Comparison of ENCODE assay signal across 8 mouse cellular contexts in genomic region chr9:45370616-45371336, GRCm38 (mm10). TPM values are rescaled to one million over a fixed set of nuclear protein-coding genes. Genes with fewer than 3 reads are reported as not detected.
DNase-seq lines count a peak whose midpoint lies in the region; ATAC-seq and TF ChIP-seq lines count a peak whose summit lies in the region.

No protein-coding gene starts in this region.

- no peak for TF ChIP-seq EP300 in heart, postnatal 0 days (IDR thresholded peaks at IDR 0.05; ENCODE audit: low read depth)

- no peaks in the 10 kb centered on the region for H3K9me3 ChIP-seq in heart, embryonic 15.5 days (replicated peaks)
- H3K9me3 ChIP-seq in heart, postnatal 0 days (replicated peaks; ENCODE audit: control insufficient read depth, low read length) = no peaks in the 10 kb centered on the region
- H3K9me3 ChIP-seq in midbrain, embryonic 10.5 days (replicated peaks) = no peaks in the 10 kb centered on the region

- peak overlapping the region; percentile 95 for H3K4me2 ChIP-seq in heart, embryonic 15.5 days
- H3K4me2 ChIP-seq in heart, postnatal 0 days (ENCODE audit: low read depth, low read length) = peak overlapping the region; percentile 94

- peak overlapping the region; percentile 58 for H3K4me3 ChIP-seq in heart, embryonic 15.5 days
- H3K4me3 ChIP-seq in heart, postnatal 0 days (ENCODE audit: low read depth, low read length) = peak overlapping the region; percentile 60
- peak overlapping the region; percentile 78 for H3K4me3 ChIP-seq in midbrain, embryonic 10.5 days

- intact Hi-C loops in heart, postnatal 10 days (cut with DNase I) = no loop called here
- intact Hi-C loops in left cerebral cortex, postnatal 14 days (cut with DNase I) = no loop called here

- 10% methylated on average over 25 of the region's 25 CpGs for WGBS in heart, embryonic 15.5 days
- 15% methylated on average over 25 of the region's 25 CpGs for WGBS in heart, postnatal 0 days
- WGBS in midbrain, embryonic 10.5 days = 3% methylated on average over 25 of the region's 25 CpGs

- TF ChIP-seq CTCF in brain, embryonic 14.5 days (IDR thresholded peaks at IDR 0.05; ENCODE audit: borderline replicate concordance, extremely low read depth, insufficient read depth, insufficient read length) = no peak
- TF ChIP-seq CTCF in heart, postnatal 0 days (IDR thresholded peaks at IDR 0.05; ENCODE audit: low read depth) = no peak

- 0 out of 2 replicates have a peak, but pooled peaks have one; percentile 14 for TF ChIP-seq POLR2A in brain, embryonic 14.5 days (IDR thresholded peaks at IDR 0.05; ENCODE audit: borderline replicate concordance, extremely low read depth, insufficient read depth, insufficient read length, poor library complexity, severe bottlenecking)

- peaks cover 17% of the 10 kb centered on the region; the same call in 1 of the 2 replicates for H3K27me3 ChIP-seq in heart, embryonic 15.5 days
- peaks cover 18% of the 10 kb centered on the region; the same call in 1 of the 2 replicates for H3K27me3 ChIP-seq in heart, postnatal 0 days (ENCODE audit: control insufficient read depth, insufficient read depth, low read length)
- peaks cover 22% of the 10 kb centered on the region for H3K27me3 ChIP-seq in midbrain, embryonic 10.5 days (ENCODE audit: low read depth, poor library complexity, severe bottlenecking)

- no peak for ATAC-seq in heart, embryonic 15.5 days (replicated peaks; ENCODE audit: insufficient number of reproducible peaks, insufficient read depth, low FRiP score, low read depth)
- no peak for ATAC-seq in heart, postnatal 0 days (ENCODE audit: insufficient read depth, low read depth)

- no peaks in the 10 kb centered on the region for H3K36me3 ChIP-seq in heart, embryonic 15.5 days
- H3K36me3 ChIP-seq in heart, postnatal 0 days (replicated peaks; ENCODE audit: control insufficient read depth, insufficient read depth, low read length) = no peaks in the 10 kb centered on the region
- peaks cover 32% of the 10 kb centered on the region for H3K36me3 ChIP-seq in midbrain, embryonic 10.5 days

- no peak for DNase-seq in heart, postnatal 10 days
- DNase-seq in brain, embryonic 14.5 days (ENCODE audit: low read depth) = no peak
- DNase-seq in heart, postnatal 0 days (ENCODE audit: low spot score) = no peak
- no peak for DNase-seq in midbrain, embryonic 10.5 days (ENCODE audit: low spot score)
- DNase-seq in left cerebral cortex, postnatal 14 days (ENCODE audit: low spot score in 2 of 2) = no peak
- no peak for DNase-seq in adrenal gland, postnatal 25 days
- no peak for DNase-seq in thymus, postnatal 4 days

- H3K4me1 ChIP-seq in heart, embryonic 15.5 days (replicated peaks) = peaks cover 27% of the 10 kb centered on the region
- H3K4me1 ChIP-seq in heart, postnatal 0 days (ENCODE audit: control insufficient read depth, insufficient read depth) = peaks cover 18% of the 10 kb centered on the region
- peaks cover 46% of the 10 kb centered on the region for H3K4me1 ChIP-seq in midbrain, embryonic 10.5 days

- H3K27ac ChIP-seq in heart, embryonic 15.5 days = no peak overlapping the region
- no peak overlapping the region for H3K27ac ChIP-seq in heart, postnatal 0 days (ENCODE audit: low read depth)
- peak overlapping the region; percentile 92 for H3K27ac ChIP-seq in midbrain, embryonic 10.5 days (replicated peaks)

- H3K9ac ChIP-seq in heart, embryonic 15.5 days = peak overlapping the region; percentile 56
- peak overlapping the region; percentile 46 for H3K9ac ChIP-seq in heart, postnatal 0 days (replicated peaks; ENCODE audit: low read depth, low read length)

RNA-seq across cellular contexts. Expression of gene Fxyd6, which starts 0.8 kb away (rescaled TPM):
- polyA plus RNA-seq in heart, embryonic 15.5 days (2015; fragmentation: Nextera tagmentation; extraction: Ambion mirVana) = 37.6 and 47.9 TPM in 2 replicates
- 10 to 100 TPM; 25.5 to 31.0 TPM for total RNA-seq in heart, postnatal 10 days (2021)
- 374 and 382 TPM in 2 replicates for polyA plus RNA-seq in brain, embryonic 14.5 days (2012; rRNA removed)
- 18.1 and 23.7 TPM in 2 replicates for total RNA-seq in heart, postnatal 0 days (2014; rRNA removed; ENCODE audit: low replicate concordance)
- 26.6 and 29.4 TPM in 2 replicates for polyA plus RNA-seq in heart, postnatal 0 days (2015; fragmentation: Nextera tagmentation; extraction: Ambion mirVana)
- 164 and 189 TPM in 2 replicates for polyA plus RNA-seq in midbrain, embryonic 10.5 days (2016; fragmentation: Nextera tagmentation; extraction: Ambion mirVana)
- 100 to 1,000 TPM; 158 to 184 TPM for total RNA-seq in left cerebral cortex, postnatal 14 days (2021)
- 153 and 178 TPM in 2 replicates for total RNA-seq in adrenal gland, postnatal 25 days (2021)

RNA-seq across cellular contexts. Expression of gene Fxyd2, which starts 28.7 kb away (rescaled TPM):
- polyA plus RNA-seq in heart, embryonic 15.5 days (2015; fragmentation: Nextera tagmentation; extraction: Ambion mirVana) = 1.5 and 1.9 TPM in 2 replicates
- under 1 TPM; 0.60 to 0.92 TPM for total RNA-seq in heart, postnatal 10 days (2021)
- polyA plus RNA-seq in brain, embryonic 14.5 days (2012; rRNA removed) = 7.7 and 8.4 TPM in 2 replicates
- total RNA-seq in heart, postnatal 0 days (2014; rRNA removed; ENCODE audit: low replicate concordance) = not detected in 2 replicates
- polyA plus RNA-seq in heart, postnatal 0 days (2015; fragmentation: Nextera tagmentation; extraction: Ambion mirVana) = 0.70 and 0.71 TPM in 2 replicates
- 0.83 and 1.8 TPM in 2 replicates for polyA plus RNA-seq in midbrain, embryonic 10.5 days (2016; fragmentation: Nextera tagmentation; extraction: Ambion mirVana)
- 1 to 10 TPM; 6.6 to 7.5 TPM for total RNA-seq in left cerebral cortex, postnatal 14 days (2021)
- total RNA-seq in adrenal gland, postnatal 25 days (2021) = 2.9 and 3.4 TPM in 2 replicates

RNA-seq across cellular contexts. Expression of gene Tmprss13, which starts 51.9 kb away (rescaled TPM):
- polyA plus RNA-seq in heart, embryonic 15.5 days (2015; fragmentation: Nextera tagmentation; extraction: Ambion mirVana) = 0.09 and 0.30 TPM in 2 replicates
- total RNA-seq in heart, postnatal 10 days (2021) = 1 to 10 TPM in 1 of 2 experiments, under 1 TPM in 1; 0.50 to 1.3 TPM
- polyA plus RNA-seq in brain, embryonic 14.5 days (2012; rRNA removed) = 0.08 and 0.10 TPM in 2 replicates
- 0.15 TPM in 1 of 2 replicates, not detected in the other for total RNA-seq in heart, postnatal 0 days (2014; rRNA removed; ENCODE audit: low replicate concordance)
- 0.16 and 0.23 TPM in 2 replicates for polyA plus RNA-seq in heart, postnatal 0 days (2015; fragmentation: Nextera tagmentation; extraction: Ambion mirVana)
- polyA plus RNA-seq in midbrain, embryonic 10.5 days (2016; fragmentation: Nextera tagmentation; extraction: Ambion mirVana) = 0.05 TPM in 1 of 2 replicates, not detected in the other
- total RNA-seq in left cerebral cortex, postnatal 14 days (2021) = not detected
- total RNA-seq in adrenal gland, postnatal 25 days (2021) = 0.12 TPM in 1 of 2 replicates, not detected in the other

RNA-seq across cellular contexts. Expression of gene Dscaml1, which starts 55.7 kb away (rescaled TPM):
- polyA plus RNA-seq in heart, embryonic 15.5 days (2015; fragmentation: Nextera tagmentation; extraction: Ambion mirVana) = 0.23 and 0.29 TPM in 2 replicates
- total RNA-seq in heart, postnatal 10 days (2021) = not detected
- polyA plus RNA-seq in brain, embryonic 14.5 days (2012; rRNA removed) = 34.3 and 36.8 TPM in 2 replicates
- total RNA-seq in heart, postnatal 0 days (2014; rRNA removed; ENCODE audit: low replicate concordance) = 0.84 TPM in 1 of 2 replicates, not detected in the other
- 0.04 and 0.07 TPM in 2 replicates for polyA plus RNA-seq in heart, postnatal 0 days (2015; fragmentation: Nextera tagmentation; extraction: Ambion mirVana)
- polyA plus RNA-seq in midbrain, embryonic 10.5 days (2016; fragmentation: Nextera tagmentation; extraction: Ambion mirVana) = 0.23 and 0.66 TPM in 2 replicates
- 10 to 100 TPM; 41.4 to 44.3 TPM for total RNA-seq in left cerebral cortex, postnatal 14 days (2021)
- total RNA-seq in adrenal gland, postnatal 25 days (2021) = 0.62 and 1.5 TPM in 2 replicates
